In the genomic region with DNA sequence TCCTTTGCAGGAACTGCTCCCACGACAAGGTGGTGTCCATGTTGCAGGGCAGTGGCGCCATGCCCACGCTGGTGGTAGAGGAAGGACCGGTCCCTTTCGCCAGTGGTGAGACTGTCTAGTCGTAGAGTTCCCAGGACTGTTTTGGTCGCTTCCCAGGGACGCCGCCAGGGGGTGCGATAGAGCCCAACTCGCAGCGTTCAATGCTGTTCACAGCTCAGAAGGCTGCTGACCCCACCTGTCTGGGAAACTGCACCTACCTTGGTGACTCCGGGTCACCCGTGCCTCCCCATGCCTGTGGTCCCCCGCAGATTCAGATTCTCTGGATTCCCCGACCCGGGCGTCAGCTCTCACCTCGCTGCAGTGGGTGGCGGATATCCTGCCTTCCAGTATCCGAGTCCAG, we compare ENCODE assay signal across 8 mouse cellular contexts. TPM values are rescaled to one million over a fixed set of nuclear protein-coding genes. Genes with fewer than 3 reads are reported as not detected.
DNase-seq lines count a peak whose midpoint lies in the region; ATAC-seq and TF ChIP-seq lines count a peak whose summit lies in the region.

No protein-coding gene starts in this region.

- H3K9ac ChIP-seq in lung, postnatal 0 days (replicated peaks; ENCODE audit: low read depth): no peak overlapping the region

- H3K27me3 ChIP-seq in forebrain, embryonic 10.5 days (ENCODE audit: poor library complexity, severe bottlenecking): peaks cover 64% of the 10 kb centered on the region
- peaks cover 23% of the 10 kb centered on the region for H3K27me3 ChIP-seq in lung, postnatal 0 days (replicated peaks; ENCODE audit: insufficient read depth, low read length)

- peak; percentile 64 for ATAC-seq in lung, postnatal 0 days

- no peak for TF ChIP-seq EP300 in lung, postnatal 0 days (IDR thresholded peaks at IDR 0.05)

- peaks cover 14% of the 10 kb centered on the region for H3K4me1 ChIP-seq in forebrain, embryonic 10.5 days
- no peaks in the 10 kb centered on the region for H3K4me1 ChIP-seq in lung, postnatal 0 days (ENCODE audit: insufficient read depth, low read depth, low read length)

- peak; percentile 73 for DNase-seq in ES-CJ7 (ENCODE audit: low read depth, low spot score)
- no peak for DNase-seq in brain, embryonic 14.5 days (ENCODE audit: low read depth)
- peak; percentile 76 for DNase-seq in forebrain, embryonic 10.5 days (ENCODE audit: extremely low spot score, low spot score)
- peak; percentile 72 to 80 for DNase-seq in heart, postnatal 14 days
- DNase-seq in layer of hippocampus, adult 2 months (ENCODE audit: low spot score in 2 of 2): peak; percentile 29 to 61
- peak; percentile 50 for DNase-seq in lung, postnatal 0 days (ENCODE audit: low spot score)
- peak; percentile 67 for DNase-seq in ovary, postnatal 36 days (ENCODE audit: low spot score)
- peak; percentile 73 for DNase-seq in urinary bladder, postnatal 14 days (ENCODE audit: low spot score)

- peaks cover 7% of the 10 kb centered on the region; the same call in 1 of the 2 replicates for H3K9me3 ChIP-seq in forebrain, embryonic 10.5 days
- H3K9me3 ChIP-seq in lung, postnatal 0 days (ENCODE audit: low read length): no peaks in the 10 kb centered on the region

- H3K4me2 ChIP-seq in lung, postnatal 0 days (replicated peaks; ENCODE audit: low read depth, low read length): peak overlapping the region; percentile 46

- intact Hi-C loops in heart, postnatal 14 days (cut with DNase I): loop anchor here (5.0 kb wide), 1 partner anchor 47 kb away; no protein-coding TSS in a partner anchor

- TF ChIP-seq POLR2A in brain, embryonic 14.5 days (IDR thresholded peaks at IDR 0.05; ENCODE audit: borderline replicate concordance, extremely low read depth, insufficient read depth, insufficient read length, poor library complexity, severe bottlenecking): no peak

- H3K36me3 ChIP-seq in forebrain, embryonic 10.5 days (replicated peaks): no peaks in the 10 kb centered on the region
- H3K36me3 ChIP-seq in lung, postnatal 0 days (ENCODE audit: insufficient read depth, low read length): no peaks in the 10 kb centered on the region

- H3K4me3 ChIP-seq in forebrain, embryonic 10.5 days: peak overlapping the region; percentile 40
- no peak overlapping the region for H3K4me3 ChIP-seq in layer of hippocampus, adult 2 months
- H3K4me3 ChIP-seq in lung, postnatal 0 days (ENCODE audit: low read depth, low read length): peak overlapping the region; percentile 12; the same call in 1 of the 2 replicates

- 9% methylated on average over 21 of the region's 21 CpGs for WGBS in forebrain, embryonic 10.5 days
- 6% methylated on average over 21 of the region's 21 CpGs for WGBS in lung, postnatal 0 days

- TF ChIP-seq CTCF in brain, embryonic 14.5 days (IDR thresholded peaks at IDR 0.05; ENCODE audit: borderline replicate concordance, extremely low read depth, insufficient read depth, insufficient read length): peak; percentile 91
- peak; percentile 92 for TF ChIP-seq CTCF in layer of hippocampus, adult 2 months (conservative IDR thresholded peaks at IDR 0.05)
- peak; percentile 81 for TF ChIP-seq CTCF in lung, postnatal 0 days (IDR thresholded peaks at IDR 0.05)

- H3K27ac ChIP-seq in forebrain, embryonic 10.5 days: no peak overlapping the region
- H3K27ac ChIP-seq in layer of hippocampus, adult 2 months: no peak overlapping the region
- H3K27ac ChIP-seq in lung, postnatal 0 days (ENCODE audit: low read length): no peak overlapping the region

RNA-seq across cellular contexts. Expression of gene Grid2ip, which starts 18.1 kb away (rescaled TPM):
- 1.4 and 1.9 TPM in 2 replicates for polyA plus RNA-seq in brain, embryonic 14.5 days (2012; rRNA removed)
- 0.19 and 0.37 TPM in 2 replicates for polyA plus RNA-seq in forebrain, embryonic 10.5 days (2016; fragmentation: Nextera tagmentation; extraction: Ambion mirVana)
- total RNA-seq in heart, postnatal 14 days (2021): under 1 TPM in 1 of 2 experiments, not detected in 1; 0.12 TPM
- total RNA-seq in layer of hippocampus, adult 2 months (2021): 1 to 10 TPM; 1.2 to 2.2 TPM
- not detected in 2 replicates for polyA plus RNA-seq in lung, postnatal 0 days (2015; fragmentation: Nextera tagmentation; extraction: Ambion mirVana)

RNA-seq across cellular contexts. Expression of gene Kdelr2, which starts 28.4 kb away (rescaled TPM):
- 58.0 and 68.0 TPM in 2 replicates for polyA plus RNA-seq in brain, embryonic 14.5 days (2012; rRNA removed)
- polyA plus RNA-seq in forebrain, embryonic 10.5 days (2016; fragmentation: Nextera tagmentation; extraction: Ambion mirVana): 200 and 201 TPM in 2 replicates
- total RNA-seq in heart, postnatal 14 days (2021): 10 to 100 TPM; 61.5 to 62.7 TPM
- total RNA-seq in layer of hippocampus, adult 2 months (2021): 10 to 100 TPM; 34.3 to 36.2 TPM
- polyA plus RNA-seq in lung, postnatal 0 days (2015; fragmentation: Nextera tagmentation; extraction: Ambion mirVana): 233 and 242 TPM in 2 replicates

RNA-seq across cellular contexts. Expression of gene Zdhhc4, which starts 46.2 kb away (rescaled TPM):
- polyA plus RNA-seq in brain, embryonic 14.5 days (2012; rRNA removed): 70.3 and 76.3 TPM in 2 replicates
- polyA plus RNA-seq in forebrain, embryonic 10.5 days (2016; fragmentation: Nextera tagmentation; extraction: Ambion mirVana): 70.2 and 70.9 TPM in 2 replicates
- 10 to 100 TPM; 31.6 to 33.0 TPM for total RNA-seq in heart, postnatal 14 days (2021)
- total RNA-seq in layer of hippocampus, adult 2 months (2021): 10 to 100 TPM; 50.1 to 56.3 TPM
- 72.1 and 87.5 TPM in 2 replicates for polyA plus RNA-seq in lung, postnatal 0 days (2015; fragmentation: Nextera tagmentation; extraction: Ambion mirVana)
